Mouse (Mus musculus) testis, adult 2 months (tissue): ENCODE results near the gene Ngfr. TPM values are rescaled to one million over a fixed set of nuclear protein-coding genes. Genes with fewer than 3 reads are reported as not detected.

Experiments used
- H3K27ac ChIP-seq: fragments of 200-500 bp; 2 replicates; pipeline ENCODE4 v1.5.1; 2012; ENCODE audit warnings: low read depth, low read length; ENCODE audit not compliant: control insufficient read depth, insufficient read depth
- H3K27me3 ChIP-seq: fragments of 200-500 bp; 2 replicates; pipeline ENCODE4 v1.6.1; 2012; ENCODE audit warnings: mild to moderate bottlenecking, low read length, moderate library complexity; ENCODE audit not compliant: control insufficient read depth, insufficient read depth
- H3K36me3 ChIP-seq: fragments of 200-500 bp; 2 replicates; pipeline ENCODE4 v1.6.1; 2012; ENCODE audit warnings: mild to moderate bottlenecking, low read length; ENCODE audit not compliant: control insufficient read depth, insufficient read depth
- H3K4me1 ChIP-seq: fragments of 200-500 bp; 2 replicates; pipeline ENCODE4 v1.6.1; 2012; ENCODE audit warnings: low read length; ENCODE audit not compliant: control insufficient read depth, insufficient read depth
- H3K4me3 ChIP-seq: fragments of 200-500 bp; 2 replicates; pipeline ENCODE4 v1.5.1; 2012; ENCODE audit warnings: low read depth, mild to moderate bottlenecking, low read length, moderate library complexity, mixed read lengths; ENCODE audit not compliant: control insufficient read depth
- CTCF ChIP-seq: fragments of 200-500 bp; IDR thresholded peaks from 2 replicates; pipeline ENCODE4 v1.5.1; 2012; ENCODE audit warnings: low read depth, mild to moderate bottlenecking, inconsistent platforms, low read length, moderate library complexity; ENCODE audit not compliant: control insufficient read depth, insufficient read depth, insufficient replicate concordance
- POLR2A ChIP-seq: fragments of 200-500 bp; IDR thresholded peaks from 2 replicates; pipeline ENCODE4 v1.6.1; 2012; ENCODE audit warnings: low read depth, mild to moderate bottlenecking, inconsistent platforms, low read length, moderate library complexity; ENCODE audit not compliant: control insufficient read depth
- polyA plus RNA-seq: library from polyadenylated mRNA; depleted of rRNA; stranded (reverse); fragments of >200 nt; gene quantifications from 2 replicates; pipeline ENCODE4 v1.2.3, GENCODE M21; 2012

Ngfr gene
- polyA plus RNA-seq, 1 experiment: 16.3 TPM

GRCm38 (mm10) chr11:95621010-95621409 is 33.5 kb upstream of the Ngfr start:
- H3K4me1 ChIP-seq: no peaks in the 10 kb centered on the region; the same call in 1 of the 2 replicates
- no peak overlapping the region for H3K27ac ChIP-seq
- no peaks in the 10 kb centered on the region for H3K36me3 ChIP-seq
- no peaks in the 10 kb centered on the region for H3K27me3 ChIP-seq
- H3K4me3 ChIP-seq: no peak overlapping the region
- TF ChIP-seq POLR2A (no peak), CTCF (no peak)

GRCm38 (mm10) chr11:95619886-95620444 is 32.4 kb upstream of the Ngfr start:
- Histone ChIP-seq H3K4me3 (no peak overlapping the region), H3K27me3 (no peaks in the 10 kb centered on the region), H3K27ac (no peak overlapping the region), H3K4me1 (no peaks in the 10 kb centered on the region; the same call in 1 of the 2 replicates), H3K36me3 (no peaks in the 10 kb centered on the region)
- TF ChIP-seq CTCF (no peak), POLR2A (no peak)

- no peak overlapping the region for H3K4me3 ChIP-seq
- H3K4me1 ChIP-seq: no peaks in the 10 kb centered on the region; the same call in 1 of the 2 replicates
- no peaks in the 10 kb centered on the region for H3K36me3 ChIP-seq
- no peaks in the 10 kb centered on the region for H3K27me3 ChIP-seq
- no peak for TF ChIP-seq CTCF
- H3K27ac ChIP-seq: no peak overlapping the region
These were observed 31.5 kb upstream of the Ngfr start for GRCm38 (mm10) chr11:95619081-95619480.

- Histone ChIP-seq H3K27ac (no peak overlapping the region), H3K4me1 (no peaks in the 10 kb centered on the region; the same call in 1 of the 2 replicates), H3K36me3 (no peaks in the 10 kb centered on the region), H3K4me3 (no peak overlapping the region), H3K27me3 (no peaks in the 10 kb centered on the region)
- TF ChIP-seq CTCF (no peak), POLR2A (no peak)
These were observed 30.4 kb upstream of the Ngfr start for GRCm38 (mm10) chr11:95617785-95618465.

- H3K27me3 ChIP-seq: no peaks in the 10 kb centered on the region
- H3K4me3 ChIP-seq: no peak overlapping the region
- H3K36me3 ChIP-seq: no peaks in the 10 kb centered on the region
- no peak overlapping the region for H3K27ac ChIP-seq
- TF ChIP-seq CTCF (no peak), POLR2A (no peak)
- H3K4me1 ChIP-seq: no peaks in the 10 kb centered on the region
These were observed 27.2 kb upstream of the Ngfr start for GRCm38 (mm10) chr11:95614739-95615138.

- Histone ChIP-seq H3K27ac (no peak overlapping the region), H3K4me1 (no peaks in the 10 kb centered on the region), H3K36me3 (no peaks in the 10 kb centered on the region), H3K27me3 (no peaks in the 10 kb centered on the region), H3K4me3 (no peak overlapping the region)
- TF ChIP-seq POLR2A (no peak), CTCF (no peak)
These were observed 23.7 kb upstream of the Ngfr start for GRCm38 (mm10) chr11:95611283-95611682.

GRCm38 (mm10) chr11:95610391-95610902 is 22.9 kb upstream of the Ngfr start:
- Histone ChIP-seq H3K27me3 (no peaks in the 10 kb centered on the region), H3K36me3 (no peaks in the 10 kb centered on the region), H3K27ac (no peak overlapping the region), H3K4me1 (no peaks in the 10 kb centered on the region), H3K4me3 (no peak overlapping the region)
- TF ChIP-seq CTCF (no peak), POLR2A (no peak)
